ENCODE assay signal across 9 mouse cellular contexts in genomic region chr11:45980893-45981253, GRCm38 (mm10). TPM values are rescaled to one million over a fixed set of nuclear protein-coding genes. Genes with fewer than 3 reads are reported as not detected.
DNase-seq lines count a peak whose midpoint lies in the region; ATAC-seq and TF ChIP-seq lines count a peak whose summit lies in the region.
"Had no signal": no experiment of that assay in that cellular context is flagged by ENCODE, and none has a peak within 500 bp of the region (broad histone marks: within the 10 kb centered on the region; RNA-seq: fewer than 3 reads in every experiment).

No protein-coding gene starts in this region.

- no peak for DNase-seq in heart, adult 9 months (ENCODE audit: low spot score in 2 of 2)
- DNase-seq in midbrain, embryonic 10.5 days (ENCODE audit: low spot score) = no peak
- DNase-seq in embryo, embryonic 9.5 days (ENCODE audit: extremely low spot score) = no peak
- no peak for DNase-seq in right cerebral cortex, postnatal 14 days
- DNase-seq in frontal cortex, postnatal 36 days (ENCODE audit: low spot score in 2 of 2) = no peak

- TF ChIP-seq POLR2A in cortical plate, adult 2 months (IDR thresholded peaks at IDR 0.05; ENCODE audit: extremely low read depth, insufficient read depth, low read length) = no peak

- no peaks in the 10 kb centered on the region for H3K27me3 ChIP-seq in heart, embryonic 14.5 days (ENCODE audit: control insufficient read depth, insufficient read depth, low read length)
- H3K27me3 ChIP-seq in hindbrain, embryonic 12.5 days = no peaks in the 10 kb centered on the region
- H3K27me3 ChIP-seq in midbrain, embryonic 10.5 days (ENCODE audit: low read depth, poor library complexity, severe bottlenecking) = peaks cover 26% of the 10 kb centered on the region
- H3K27me3 ChIP-seq: CH12.LX had no signal

- peak overlapping the region in 1 of 2 experiments; percentile 53; a peak in 2 of 4 replicates for H3K27ac ChIP-seq in heart, embryonic 14.5 days (replicated peaks in 1 of 2; ENCODE audit: control insufficient read depth in 1 of 2, insufficient read depth in 1 of 2, low read depth in 2 of 2, low read length in 2 of 2)
- no peak overlapping the region for H3K27ac ChIP-seq in cortical plate, adult 2 months (ENCODE audit: insufficient read depth, low read length)
- H3K27ac ChIP-seq in hindbrain, embryonic 12.5 days = peak overlapping the region; percentile 64
- peak overlapping the region; percentile 89 for H3K27ac ChIP-seq in midbrain, embryonic 10.5 days (replicated peaks)

- 36% methylated on average over 19 of the region's 19 CpGs for WGBS in heart, embryonic 14.5 days
- WGBS in hindbrain, embryonic 12.5 days = 38% methylated on average over 19 of the region's 19 CpGs
- WGBS in midbrain, embryonic 10.5 days = 48% methylated on average over 19 of the region's 19 CpGs

- peak overlapping the region; percentile 91 for H3K9ac ChIP-seq in heart, embryonic 14.5 days (ENCODE audit: low read length)
- H3K9ac ChIP-seq in hindbrain, embryonic 12.5 days = peak overlapping the region; percentile 80

- peak overlapping the region; percentile 87 for H3K4me2 ChIP-seq in heart, embryonic 14.5 days (ENCODE audit: low read length)
- peak overlapping the region; percentile 72 for H3K4me2 ChIP-seq in hindbrain, embryonic 12.5 days (replicated peaks)

- peak overlapping the region; percentile 66 to 67 for H3K4me3 ChIP-seq in heart, embryonic 14.5 days (ENCODE audit: control insufficient read depth in 1 of 2, insufficient read depth in 1 of 2, low read depth in 1 of 2, low read length in 2 of 2)
- H3K4me3 ChIP-seq in cortical plate, adult 2 months (ENCODE audit: insufficient read depth, low read length) = peak overlapping the region; percentile 38
- H3K4me3 ChIP-seq in hindbrain, embryonic 12.5 days = peak overlapping the region; percentile 64
- H3K4me3 ChIP-seq in midbrain, embryonic 10.5 days = peak overlapping the region; percentile 66

- ATAC-seq in heart, embryonic 14.5 days (ENCODE audit: insufficient number of reproducible peaks, insufficient read depth, low FRiP score, low read depth) = no peak
- peak; percentile 59 for ATAC-seq in hindbrain, embryonic 12.5 days (ENCODE audit: low FRiP score)

- H3K4me1 ChIP-seq in heart, embryonic 14.5 days (ENCODE audit: control insufficient read depth in 2 of 2, insufficient read depth in 2 of 2, low read length in 2 of 2) = peaks cover 4% of the 10 kb centered on the region in 2 experiments; a peak in 1 of 4 replicates
- H3K4me1 ChIP-seq in cortical plate, adult 2 months (ENCODE audit: control insufficient read depth, insufficient read depth, low read length) = no peaks in the 10 kb centered on the region
- H3K4me1 ChIP-seq in hindbrain, embryonic 12.5 days = 0 out of 2 replicates have a peak, but pooled peaks cover 5% of the 10 kb centered on the region
- H3K4me1 ChIP-seq in midbrain, embryonic 10.5 days = peaks cover 14% of the 10 kb centered on the region

- peaks cover 2% of the 10 kb centered on the region; the same call in 1 of the 2 replicates for H3K9me3 ChIP-seq in heart, embryonic 14.5 days (ENCODE audit: control insufficient read depth, low read length)
- no peaks in the 10 kb centered on the region for H3K9me3 ChIP-seq in hindbrain, embryonic 12.5 days (replicated peaks)
- H3K9me3 ChIP-seq in midbrain, embryonic 10.5 days (replicated peaks) = 0 out of 2 replicates have a peak, but pooled peaks cover 5% of the 10 kb centered on the region

- H3K36me3 ChIP-seq in heart, embryonic 14.5 days (ENCODE audit: control insufficient read depth, insufficient read depth, low read length) = no peaks in the 10 kb centered on the region
- H3K36me3 ChIP-seq in hindbrain, embryonic 12.5 days = no peaks in the 10 kb centered on the region
- H3K36me3 ChIP-seq in midbrain, embryonic 10.5 days = no peaks in the 10 kb centered on the region

- TF ChIP-seq CTCF in cortical plate, adult 2 months (IDR thresholded peaks at IDR 0.05; ENCODE audit: extremely low read depth, insufficient read depth, low read length) = no peak

RNA-seq across cellular contexts. Expression of gene Sox30, which starts 0.8 kb away (rescaled TPM):
- 0.26 and 0.30 TPM in 2 replicates for polyA plus RNA-seq in heart, embryonic 14.5 days (2014; fragmentation: Nextera tagmentation; extraction: Ambion mirVana)
- polyA plus RNA-seq in cortical plate, adult 2 months (2012; rRNA removed) = 0.04 and 0.08 TPM in 2 replicates
- polyA plus RNA-seq in hindbrain, embryonic 12.5 days (2016; fragmentation: Nextera tagmentation; extraction: Ambion mirVana) = 0.14 and 0.25 TPM in 2 replicates
- polyA plus RNA-seq in midbrain, embryonic 10.5 days (2016; fragmentation: Nextera tagmentation; extraction: Ambion mirVana) = 0.05 and 0.09 TPM in 2 replicates

RNA-seq across cellular contexts. Expression of gene Thg1l, which starts 25.6 kb away (rescaled TPM):
- polyA plus RNA-seq in heart, embryonic 14.5 days (2014; fragmentation: Nextera tagmentation; extraction: Ambion mirVana) = 7.0 and 8.5 TPM in 2 replicates
- 8.2 and 8.4 TPM in 2 replicates for polyA plus RNA-seq in cortical plate, adult 2 months (2012; rRNA removed)
- 11.9 and 14.7 TPM in 2 replicates for polyA plus RNA-seq in hindbrain, embryonic 12.5 days (2016; fragmentation: Nextera tagmentation; extraction: Ambion mirVana)
- 18.2 and 18.3 TPM in 2 replicates for polyA plus RNA-seq in midbrain, embryonic 10.5 days (2016; fragmentation: Nextera tagmentation; extraction: Ambion mirVana)

RNA-seq across cellular contexts. Expression of gene Lsm11, which starts 36.1 kb away (rescaled TPM):
- 9.4 and 9.8 TPM in 2 replicates for polyA plus RNA-seq in heart, embryonic 14.5 days (2014; fragmentation: Nextera tagmentation; extraction: Ambion mirVana)
- 11.7 and 12.3 TPM in 2 replicates for polyA plus RNA-seq in cortical plate, adult 2 months (2012; rRNA removed)
- polyA plus RNA-seq in hindbrain, embryonic 12.5 days (2016; fragmentation: Nextera tagmentation; extraction: Ambion mirVana) = 16.9 and 17.3 TPM in 2 replicates
- 7.3 and 9.1 TPM in 2 replicates for polyA plus RNA-seq in midbrain, embryonic 10.5 days (2016; fragmentation: Nextera tagmentation; extraction: Ambion mirVana)
